Mouse (Mus musculus) embryonic facial prominence, embryonic 10.5 days (tissue): Measurements from ENCODE around the gene Limk1. TPM values are rescaled to one million over a fixed set of nuclear protein-coding genes. Genes with fewer than 3 reads are reported as not detected.

Source experiments
- DNase-seq: peaks from one replicate; pipeline ENCODE4 v3.0.0-alpha.2; 2017; ENCODE audit warnings: low spot score
- H3K27ac ChIP-seq: fragments of 300-500 bp; sonication (generic); replicated peaks from 2 replicates; pipeline ENCODE4 v1.5.1; 2016; ENCODE audit warnings: mild to moderate bottlenecking
- H3K27me3 ChIP-seq: fragments of 300-500 bp; sonication (generic); replicated peaks from 2 replicates; pipeline ENCODE4 v1.6.1; 2016; ENCODE audit warnings: low read depth, mild to moderate bottlenecking; ENCODE audit not compliant: poor library complexity, severe bottlenecking
- H3K36me3 ChIP-seq: fragments of 300-500 bp; sonication (generic); replicated peaks from 2 replicates; pipeline ENCODE4 v1.6.1; 2016; ENCODE audit warnings: mild to moderate bottlenecking, moderate library complexity
- H3K4me1 ChIP-seq: fragments of 300-500 bp; sonication (generic); 2 replicates; pipeline ENCODE4 v1.6.1; 2016
- H3K4me3 ChIP-seq: fragments of 300-500 bp; sonication (generic); 2 replicates; pipeline ENCODE4 v1.5.1; 2016; ENCODE audit warnings: mild to moderate bottlenecking, moderate library complexity
- H3K9me3 ChIP-seq: fragments of 300-500 bp; sonication (generic); 2 replicates; pipeline ENCODE4 v1.6.1; 2016; ENCODE audit warnings: mild to moderate bottlenecking
- WGBS: fragments of 180-500 bp; shearing (Covaris S2); methylation state at CpG from one replicate; pipeline ENCODE4 v1.1.7; 2016; 5-methylcytosine and 5-hydroxymethylcytosine counted together
- polyA plus RNA-seq: library from polyadenylated mRNA; unstranded; fragments of >200 nt; fragmentation: Nextera tagmentation; extraction: Ambion mirVana; gene quantifications from 2 replicates; pipeline ENCODE4 v1.2.1, GENCODE M21; 2016

Gene Limk1
- polyA plus RNA-seq, 1 experiment from 2014 or later, result 5.9 TPM

GRCm38 (mm10) chr5:134644643-134645118 lies 43.7 kb downstream of the Limk1 start:
- 75% methylated on average over 8 of the region's 8 CpGs for WGBS
- Histone ChIP-seq H3K9me3 (no peaks in the 10 kb centered on the region), H3K36me3 (no peaks in the 10 kb centered on the region)

GRCm38 (mm10) chr5:134644121-134644520 lies 44.3 kb downstream of the Limk1 start:
- Histone ChIP-seq H3K4me3 (no peak overlapping the region), H3K27ac (no peak overlapping the region), H3K9me3 (no peaks in the 10 kb centered on the region), H3K36me3 (no peaks in the 10 kb centered on the region), H3K27me3 (no peaks in the 10 kb centered on the region), H3K4me1 (peaks cover 8% of the 10 kb centered on the region; the same call in 1 of the 2 replicates)
- DNase-seq, result no peak
- WGBS, result 86% methylated on average over 1 of the region's 1 CpGs

More at GRCm38 (mm10) chr5:134644643-134645118, 43.7 kb downstream of the Limk1 start:
- H3K27me3 ChIP-seq, result no peaks in the 10 kb centered on the region
- H3K4me3 ChIP-seq, result no peak overlapping the region
- H3K4me1 ChIP-seq, result peaks cover 4% of the 10 kb centered on the region; the same call in 1 of the 2 replicates
- H3K27ac ChIP-seq, result no peak overlapping the region
- DNase-seq, result no peak

GRCm38 (mm10) chr5:134640371-134640770 lies 48.0 kb downstream of the Limk1 start:
- Histone ChIP-seq H3K27me3 (no peaks in the 10 kb centered on the region), H3K36me3 (peaks cover 23% of the 10 kb centered on the region), H3K27ac (no peak overlapping the region), H3K4me3 (no peak overlapping the region), H3K9me3 (no peaks in the 10 kb centered on the region), H3K4me1 (peaks cover 16% of the 10 kb centered on the region)
- no peak for DNase-seq
- WGBS, result 83% methylated on average over 3 of the region's 3 CpGs

DNA sequence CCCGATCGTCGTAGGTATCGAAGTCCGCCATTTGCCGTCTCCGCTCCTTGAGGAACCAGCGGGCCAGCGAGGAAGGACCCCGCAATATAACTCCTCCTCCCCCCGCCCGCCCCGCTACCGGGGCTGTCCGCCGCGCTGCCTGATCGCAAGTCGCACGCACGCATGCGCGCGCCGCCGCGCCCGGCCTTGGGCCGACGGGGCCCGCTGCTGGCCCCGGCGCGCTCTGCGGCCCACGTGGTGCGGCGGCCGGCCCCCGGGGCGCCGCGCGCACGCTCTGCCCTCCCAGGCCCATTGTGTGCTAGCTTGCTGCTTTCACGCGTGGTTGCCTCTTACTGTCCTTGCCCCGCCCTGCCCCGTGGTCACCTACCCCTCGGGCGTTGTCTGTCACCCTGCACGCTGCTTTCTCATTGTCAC lies 49.1 kb downstream of the Limk1 start, which contains the start of gene Eif4h:
TSS of gene Eif4h (minus strand) at position 222 of the 414 bp plus-strand sequence.
- H3K27ac ChIP-seq, result peak within 1 kb of the TSS; percentile 99
- H3K36me3 ChIP-seq, result peaks cover 34% of the 10 kb centered on the region
- WGBS, result under 1% methylated on average over 52 of the region's 52 CpGs
- no peaks in the 10 kb centered on the region for H3K9me3 ChIP-seq
- H3K4me3 ChIP-seq, result peak within 1 kb of the TSS; percentile 99
- peak; percentile 99 for DNase-seq
- H3K27me3 ChIP-seq, result no peaks in the 10 kb centered on the region
- H3K4me1 ChIP-seq, result peaks cover 16% of the 10 kb centered on the region

DNA sequence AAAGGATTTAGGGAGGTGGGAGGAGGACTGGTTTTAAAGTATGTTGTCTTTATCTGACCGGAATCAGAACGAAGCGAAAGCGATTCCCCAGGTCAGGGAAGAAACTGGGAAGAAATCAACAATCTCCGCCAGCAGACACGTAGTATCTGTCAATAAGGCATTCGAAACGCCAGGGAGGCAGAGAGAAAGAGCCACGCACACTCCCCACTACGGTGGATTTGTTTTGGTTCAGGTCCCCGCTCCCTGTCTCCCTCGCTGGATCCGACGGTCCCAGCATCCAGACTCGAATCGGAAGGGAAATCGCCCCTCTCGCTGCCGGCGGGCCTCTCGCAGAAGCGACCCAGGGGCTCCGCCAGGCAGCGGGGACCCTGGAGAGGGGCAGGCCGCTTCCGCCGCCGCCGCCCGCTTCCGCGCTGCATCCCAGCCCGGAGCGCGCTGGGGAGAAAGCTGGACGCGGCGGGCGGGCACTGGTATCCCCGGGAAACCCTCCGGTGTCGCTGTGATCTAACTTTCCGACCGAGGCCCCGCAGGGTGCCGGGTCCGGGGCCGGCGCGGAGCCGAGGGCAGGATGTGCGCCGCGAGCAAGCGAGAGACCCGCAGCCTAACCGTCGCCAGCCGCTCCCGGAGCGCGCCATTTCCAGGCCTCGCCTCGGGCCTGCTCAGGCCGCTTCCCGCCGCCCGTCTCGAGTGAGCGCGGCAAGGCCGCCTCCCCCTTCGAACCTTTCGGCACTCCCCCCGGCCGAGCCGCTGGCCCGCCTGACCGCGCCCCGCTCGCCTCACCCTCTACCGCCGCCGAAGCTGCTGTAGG lies 49.7 kb downstream of the Limk1 start:
- no peak for DNase-seq
- peaks cover 16% of the 10 kb centered on the region for H3K4me1 ChIP-seq
- no peaks in the 10 kb centered on the region for H3K9me3 ChIP-seq
- peak overlapping the region; percentile 99 for H3K27ac ChIP-seq
- under 1% methylated on average over 85 of the region's 85 CpGs for WGBS
- peak overlapping the region; percentile 99 for H3K4me3 ChIP-seq
- no peaks in the 10 kb centered on the region for H3K27me3 ChIP-seq
- peaks cover 40% of the 10 kb centered on the region for H3K36me3 ChIP-seq

- Histone ChIP-seq H3K9me3 (no peaks in the 10 kb centered on the region), H3K4me1 (peaks cover 16% of the 10 kb centered on the region), H3K27ac (peak overlapping the region; percentile 99), H3K27me3 (no peaks in the 10 kb centered on the region), H3K36me3 (peaks cover 48% of the 10 kb centered on the region), H3K4me3 (peak overlapping the region; percentile 99)
- WGBS, result 36% methylated on average over 5 of the region's 5 CpGs
- no peak for DNase-seq
These were observed 50.5 kb downstream of the Limk1 start for GRCm38 (mm10) chr5:134637820-134638367.

- Histone ChIP-seq H3K4me1 (peaks cover 5% of the 10 kb centered on the region), H3K36me3 (peaks cover 98% of the 10 kb centered on the region), H3K27me3 (no peaks in the 10 kb centered on the region), H3K27ac (no peak overlapping the region), H3K4me3 (no peak overlapping the region), H3K9me3 (no peaks in the 10 kb centered on the region)
- no peak for DNase-seq
- 70% methylated on average over 2 of the region's 2 CpGs for WGBS
These were observed 55.6 kb downstream of the Limk1 start for GRCm38 (mm10) chr5:134632841-134633240.

DNA sequence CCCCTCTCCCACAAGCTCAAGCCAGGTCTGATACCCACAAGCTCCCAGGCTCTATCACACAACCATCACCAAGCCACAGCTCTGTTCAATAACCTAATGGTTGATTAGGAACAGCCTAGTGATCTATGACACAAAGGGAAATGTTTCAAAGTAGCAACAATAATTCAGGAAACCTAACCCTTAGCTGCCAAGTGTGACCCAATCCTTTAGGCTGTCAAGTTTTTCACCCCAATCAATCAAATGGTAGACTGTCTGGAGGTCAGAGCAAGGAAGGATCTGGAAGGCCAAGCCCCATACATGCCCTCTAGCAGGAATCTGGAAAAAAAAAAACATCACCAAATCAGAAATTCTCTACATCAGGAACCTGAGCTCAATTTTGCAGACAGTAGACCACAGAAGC lies 57.6 kb downstream of the Limk1 start:
- Histone ChIP-seq H3K27ac (no peak overlapping the region), H3K27me3 (no peaks in the 10 kb centered on the region), H3K36me3 (peaks cover 99% of the 10 kb centered on the region), H3K4me3 (no peak overlapping the region), H3K4me1 (no peaks in the 10 kb centered on the region), H3K9me3 (no peaks in the 10 kb centered on the region)
- no peak for DNase-seq

- no peak for DNase-seq
- 87% methylated on average over 4 of the region's 4 CpGs for WGBS
- Histone ChIP-seq H3K36me3 (peaks cover 99% of the 10 kb centered on the region), H3K27me3 (no peaks in the 10 kb centered on the region), H3K27ac (no peak overlapping the region), H3K4me3 (no peak overlapping the region), H3K9me3 (no peaks in the 10 kb centered on the region), H3K4me1 (no peaks in the 10 kb centered on the region)
These were observed 58.9 kb downstream of the Limk1 start for GRCm38 (mm10) chr5:134629508-134629907.

- DNase-seq, result no peak
- Histone ChIP-seq H3K9me3 (no peaks in the 10 kb centered on the region), H3K36me3 (peaks cover 100% of the 10 kb centered on the region), H3K4me3 (no peak overlapping the region), H3K27ac (no peak overlapping the region), H3K4me1 (no peaks in the 10 kb centered on the region), H3K27me3 (no peaks in the 10 kb centered on the region)
- 95% methylated on average over 2 of the region's 2 CpGs for WGBS
These were observed 66.3 kb downstream of the Limk1 start for GRCm38 (mm10) chr5:134622069-134622468.

GRCm38 (mm10) chr5:134621099-134621640 lies 67.2 kb downstream of the Limk1 start:
- Histone ChIP-seq H3K4me3 (no peak overlapping the region), H3K27ac (no peak overlapping the region), H3K27me3 (no peaks in the 10 kb centered on the region), H3K4me1 (no peaks in the 10 kb centered on the region), H3K36me3 (peaks cover 100% of the 10 kb centered on the region), H3K9me3 (no peaks in the 10 kb centered on the region)
- DNase-seq, result no peak
- WGBS, result 93% methylated on average over 16 of the region's 16 CpGs

GRCm38 (mm10) chr5:134620457-134620856 lies 67.9 kb downstream of the Limk1 start:
- H3K36me3 ChIP-seq, result peaks cover 99% of the 10 kb centered on the region
- 92% methylated on average over 9 of the region's 9 CpGs for WGBS

More at GRCm38 (mm10) chr5:134620457-134620856, 67.9 kb downstream of the Limk1 start:
- no peaks in the 10 kb centered on the region for H3K9me3 ChIP-seq
- H3K27me3 ChIP-seq, result no peaks in the 10 kb centered on the region
- H3K27ac ChIP-seq, result no peak overlapping the region
- H3K4me1 ChIP-seq, result no peaks in the 10 kb centered on the region
- H3K4me3 ChIP-seq, result no peak overlapping the region
- DNase-seq, result no peak
